Mouse (Mus musculus) limb, embryonic 12.5 days (tissue): Measurements from ENCODE around the gene Elk4. TPM values are rescaled to one million over a fixed set of nuclear protein-coding genes. Genes with fewer than 3 reads are reported as not detected.

Experiments used
- ATAC-seq: fragments of 200-750 bp; cut with Nextera tagmentation; 2 replicates; pipeline ENCODE4 v1.8.0; 2017; ENCODE audit warnings: low read depth, moderate TSS enrichment; ENCODE audit not compliant: insufficient number of reproducible peaks, insufficient read depth, low FRiP score, low TSS enrichment
- H3K27ac ChIP-seq: fragments of 300-500 bp; sonication (generic); 2 replicates; pipeline ENCODE4 v1.5.1; 2016; ENCODE audit warnings: mild to moderate bottlenecking, moderate library complexity
- H3K27me3 ChIP-seq: fragments of 300-500 bp; sonication (generic); 2 replicates; pipeline ENCODE4 v1.6.1; 2016; ENCODE audit warnings: mild to moderate bottlenecking, moderate library complexity
- H3K36me3 ChIP-seq: fragments of 300-500 bp; sonication (generic); 2 replicates; pipeline ENCODE4 v1.6.1; 2016; ENCODE audit warnings: mild to moderate bottlenecking, moderate library complexity
- H3K4me1 ChIP-seq: fragments of 300-500 bp; sonication (generic); replicated peaks from 2 replicates; pipeline ENCODE4 v1.6.1; 2016
- H3K4me2 ChIP-seq: fragments of 300-500 bp; sonication (generic); 2 replicates; pipeline ENCODE4 v1.6.1; 2016; ENCODE audit warnings: mild to moderate bottlenecking, moderate library complexity
- H3K4me3 ChIP-seq: fragments of 300-500 bp; sonication (generic); replicated peaks from 2 replicates; pipeline ENCODE4 v1.5.1; 2016; ENCODE audit warnings: mild to moderate bottlenecking
- H3K9ac ChIP-seq: fragments of 300-500 bp; sonication (generic); replicated peaks from 2 replicates; pipeline ENCODE4 v1.6.1; 2016; ENCODE audit warnings: mild to moderate bottlenecking, moderate library complexity
- H3K9me3 ChIP-seq: fragments of 300-500 bp; sonication (generic); 2 replicates; pipeline ENCODE4 v1.6.1; 2016; ENCODE audit warnings: mild to moderate bottlenecking, moderate library complexity
- WGBS: fragments of 180-500 bp; shearing (Covaris S2); methylation state at CpG from one replicate; pipeline ENCODE4 v1.1.7; 2016; 5-methylcytosine and 5-hydroxymethylcytosine counted together
- polyA plus RNA-seq: library from polyadenylated mRNA; unstranded; fragments of >200 nt; fragmentation: Nextera tagmentation; extraction: Ambion mirVana; gene quantifications from 2 replicates; pipeline ENCODE4 v1.2.1, GENCODE M21; 2016

The Elk4 gene
- polyA plus RNA-seq, 1 experiment from 2014 or later = 18.1 TPM

GRCm38 (mm10) chr1:132046143-132046735 lies 38.8 kb downstream of the Elk4 start:
- H3K4me2 ChIP-seq = no peak overlapping the region
- no peak for ATAC-seq
- no peak overlapping the region for H3K9ac ChIP-seq
- H3K27me3 ChIP-seq = no peaks in the 10 kb centered on the region
- no peaks in the 10 kb centered on the region for H3K9me3 ChIP-seq
- H3K27ac ChIP-seq = no peak overlapping the region
- H3K36me3 ChIP-seq = no peaks in the 10 kb centered on the region
- H3K4me1 ChIP-seq = no peaks in the 10 kb centered on the region
- 24% methylated on average over 15 of the region's 15 CpGs for WGBS
- H3K4me3 ChIP-seq = no peak overlapping the region

GRCm38 (mm10) chr1:132051746-132052145 lies 44.3 kb downstream of the Elk4 start:
- no peak overlapping the region for H3K9ac ChIP-seq
- H3K4me3 ChIP-seq = no peak overlapping the region
- H3K4me2 ChIP-seq = no peak overlapping the region
- no peaks in the 10 kb centered on the region for H3K9me3 ChIP-seq
- H3K27me3 ChIP-seq = no peaks in the 10 kb centered on the region
- 83% methylated on average over 3 of the region's 3 CpGs for WGBS
- no peaks in the 10 kb centered on the region for H3K4me1 ChIP-seq
- ATAC-seq = no peak
- H3K36me3 ChIP-seq = no peaks in the 10 kb centered on the region
- H3K27ac ChIP-seq = no peak overlapping the region

DNA sequence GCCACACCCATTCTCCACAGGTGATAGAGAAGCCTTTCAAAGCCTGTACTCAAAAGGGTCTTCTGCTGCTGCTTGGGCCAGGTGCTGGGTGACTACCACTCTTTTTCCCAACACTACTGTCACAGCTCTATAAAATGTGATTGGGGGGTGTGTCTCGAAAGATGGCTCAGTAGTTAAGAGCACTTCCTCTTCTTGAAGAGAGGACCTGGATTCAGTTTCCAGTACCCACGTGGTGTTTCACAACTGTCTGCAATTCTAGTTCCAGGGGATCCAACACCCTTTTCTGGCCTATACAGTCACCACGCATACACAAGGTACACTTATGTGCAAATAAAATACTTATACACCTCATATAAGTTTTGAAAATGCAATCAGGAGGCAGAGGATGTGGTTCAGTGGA lies 47.0 kb downstream of the Elk4 start:
- 80% methylated on average over 3 of the region's 3 CpGs for WGBS
- no peaks in the 10 kb centered on the region; the same call in 1 of the 2 replicates for H3K27me3 ChIP-seq
- no peaks in the 10 kb centered on the region for H3K36me3 ChIP-seq
- no peak overlapping the region for H3K4me3 ChIP-seq
- H3K4me2 ChIP-seq = no peak overlapping the region
- H3K9me3 ChIP-seq = no peaks in the 10 kb centered on the region
- no peak for ATAC-seq
- no peaks in the 10 kb centered on the region for H3K4me1 ChIP-seq
- H3K9ac ChIP-seq = no peak overlapping the region
- no peak overlapping the region for H3K27ac ChIP-seq

GRCm38 (mm10) chr1:132055054-132055664 lies 47.8 kb downstream of the Elk4 start:
- H3K27me3 ChIP-seq = no peaks in the 10 kb centered on the region; the same call in 1 of the 2 replicates
- no peak overlapping the region for H3K4me3 ChIP-seq
- no peak overlapping the region for H3K27ac ChIP-seq

GRCm38 (mm10) chr1:132058558-132058957 lies 51.2 kb downstream of the Elk4 start:
- Histone ChIP-seq H3K9ac (no peak overlapping the region), H3K36me3 (no peaks in the 10 kb centered on the region), H3K27me3 (peaks cover 3% of the 10 kb centered on the region), H3K27ac (no peak overlapping the region), H3K4me1 (peaks cover 9% of the 10 kb centered on the region), H3K9me3 (no peaks in the 10 kb centered on the region), H3K4me3 (no peak overlapping the region), H3K4me2 (no peak overlapping the region)
- no peak for ATAC-seq
- WGBS = 92% methylated on average over 5 of the region's 5 CpGs

More at GRCm38 (mm10) chr1:132055054-132055664, 47.8 kb downstream of the Elk4 start:
- Histone ChIP-seq H3K4me1 (no peaks in the 10 kb centered on the region), H3K36me3 (no peaks in the 10 kb centered on the region), H3K4me2 (no peak overlapping the region), H3K9ac (no peak overlapping the region), H3K9me3 (no peaks in the 10 kb centered on the region)
- no peak for ATAC-seq
- 76% methylated on average over 7 of the region's 7 CpGs for WGBS

DNA sequence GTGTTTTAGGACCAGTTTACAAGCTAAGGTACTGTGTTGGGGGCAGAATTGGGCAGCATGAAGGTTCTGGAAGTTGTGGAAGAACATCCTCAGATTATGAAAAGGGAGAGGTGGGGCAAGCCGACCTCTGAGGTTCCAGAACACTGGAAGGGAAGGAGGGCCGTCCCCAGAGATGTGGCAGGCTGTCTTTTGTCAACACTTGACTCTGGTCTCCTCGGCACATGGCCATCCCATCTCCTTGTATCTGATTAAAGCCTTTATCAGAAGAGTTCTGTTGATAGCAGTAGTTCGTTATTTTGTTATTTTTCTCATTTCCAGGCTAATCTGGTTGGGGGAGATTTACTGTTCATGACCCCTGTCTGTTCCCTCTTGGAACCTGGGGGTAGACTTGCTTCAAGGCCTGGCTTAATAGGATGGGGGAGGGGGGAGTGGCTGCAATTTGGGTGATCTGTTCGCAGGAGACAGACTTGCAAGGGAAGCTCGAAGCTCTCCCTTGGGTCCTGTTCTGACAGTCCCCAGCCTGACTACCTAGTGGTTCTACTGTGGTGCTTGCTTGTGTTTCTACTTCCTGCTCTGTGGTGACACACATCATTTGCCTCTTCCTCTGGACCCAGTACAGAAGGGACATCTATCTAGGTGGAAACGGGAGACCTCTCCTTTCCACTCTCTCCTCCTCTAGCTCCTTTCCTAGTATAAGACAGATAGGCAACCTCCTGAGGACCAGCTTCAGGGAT lies 52.8 kb downstream of the Elk4 start:
- Histone ChIP-seq H3K36me3 (no peaks in the 10 kb centered on the region), H3K27me3 (peaks cover 9% of the 10 kb centered on the region), H3K9me3 (no peaks in the 10 kb centered on the region), H3K4me3 (no peak overlapping the region), H3K4me2 (no peak overlapping the region), H3K4me1 (peaks cover 9% of the 10 kb centered on the region), H3K9ac (no peak overlapping the region), H3K27ac (no peak overlapping the region)
- no peak for ATAC-seq
- WGBS = 52% methylated on average over 7 of the region's 7 CpGs

GRCm38 (mm10) chr1:132061750-132062541 lies 54.5 kb downstream of the Elk4 start:
- Histone ChIP-seq H3K4me3 (no peak overlapping the region), H3K9ac (no peak overlapping the region), H3K4me1 (peaks cover 9% of the 10 kb centered on the region), H3K4me2 (no peak overlapping the region), H3K27ac (no peak overlapping the region), H3K36me3 (no peaks in the 10 kb centered on the region), H3K9me3 (no peaks in the 10 kb centered on the region), H3K27me3 (peaks cover 27% of the 10 kb centered on the region)
- WGBS = 37% methylated on average over 6 of the region's 6 CpGs
- no peak for ATAC-seq

GRCm38 (mm10) chr1:132063096-132063495 lies 55.7 kb downstream of the Elk4 start:
- Histone ChIP-seq H3K27ac (no peak overlapping the region), H3K4me2 (no peak overlapping the region), H3K27me3 (peaks cover 38% of the 10 kb centered on the region), H3K4me3 (no peak overlapping the region), H3K9me3 (no peaks in the 10 kb centered on the region), H3K36me3 (no peaks in the 10 kb centered on the region), H3K4me1 (peaks cover 18% of the 10 kb centered on the region), H3K9ac (no peak overlapping the region)
- ATAC-seq = no peak
- WGBS = 82% methylated on average over 4 of the region's 4 CpGs

GRCm38 (mm10) chr1:132065001-132065400 lies 57.6 kb downstream of the Elk4 start:
- no peak overlapping the region for H3K9ac ChIP-seq
- no peaks in the 10 kb centered on the region for H3K9me3 ChIP-seq
- H3K4me2 ChIP-seq = no peak overlapping the region
- H3K36me3 ChIP-seq = no peaks in the 10 kb centered on the region
- peaks cover 18% of the 10 kb centered on the region for H3K4me1 ChIP-seq
- WGBS = 62% methylated on average over 1 of the region's 1 CpGs
- ATAC-seq = no peak
- H3K27ac ChIP-seq = no peak overlapping the region
- peaks cover 56% of the 10 kb centered on the region for H3K27me3 ChIP-seq
- no peak overlapping the region for H3K4me3 ChIP-seq

GRCm38 (mm10) chr1:132065475-132066172 lies 58.2 kb downstream of the Elk4 start:
- Histone ChIP-seq H3K27ac (no peak overlapping the region), H3K9me3 (no peaks in the 10 kb centered on the region), H3K4me1 (peaks cover 25% of the 10 kb centered on the region), H3K36me3 (no peaks in the 10 kb centered on the region), H3K4me2 (no peak overlapping the region), H3K27me3 (peaks cover 61% of the 10 kb centered on the region), H3K9ac (no peak overlapping the region), H3K4me3 (no peak overlapping the region)
- ATAC-seq = no peak
- 81% methylated on average over 8 of the region's 8 CpGs for WGBS
